Mouse (Mus musculus) kidney, adult 18-20 months (tissue): Measurements from ENCODE around the gene Abcb8.

ENCODE experiments used
- DNase-seq: peaks from one replicate; pipeline ENCODE4 v3.0.0; 2021

Abcb8 gene

DNA sequence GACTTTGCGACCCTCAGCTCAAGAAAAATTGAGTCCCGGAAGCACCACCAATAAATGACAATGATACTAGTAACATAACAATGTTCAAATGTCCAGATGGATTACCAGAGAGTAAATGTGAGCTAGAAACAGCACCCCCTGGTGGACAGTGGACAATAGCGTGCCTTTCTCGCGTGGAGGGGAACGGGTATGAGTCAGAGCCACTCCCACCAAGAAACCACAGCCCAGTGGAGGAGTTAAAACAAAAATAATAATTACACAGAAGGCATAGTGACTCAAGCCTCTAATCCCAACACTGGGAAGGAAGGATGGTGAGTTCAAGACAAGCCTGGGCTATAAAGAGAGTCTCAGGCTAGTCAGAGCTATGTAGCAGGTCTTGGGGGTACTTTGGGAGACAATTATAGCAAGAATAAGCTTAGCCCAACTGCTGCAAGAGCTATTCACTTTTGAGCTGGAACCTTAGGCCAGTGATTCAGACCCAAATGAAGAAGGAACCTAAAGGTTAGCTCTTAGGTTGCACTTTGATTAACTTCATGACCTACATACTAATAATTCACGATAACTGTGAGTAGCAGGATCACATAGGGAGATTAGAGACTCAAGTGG lies at the start of gene Abcb8:
Gene Abcb8, plus strand, starts transcription at position 272 of the 606 bp plus-strand sequence.
- DNase-seq: peak; percentile 76

DNA sequence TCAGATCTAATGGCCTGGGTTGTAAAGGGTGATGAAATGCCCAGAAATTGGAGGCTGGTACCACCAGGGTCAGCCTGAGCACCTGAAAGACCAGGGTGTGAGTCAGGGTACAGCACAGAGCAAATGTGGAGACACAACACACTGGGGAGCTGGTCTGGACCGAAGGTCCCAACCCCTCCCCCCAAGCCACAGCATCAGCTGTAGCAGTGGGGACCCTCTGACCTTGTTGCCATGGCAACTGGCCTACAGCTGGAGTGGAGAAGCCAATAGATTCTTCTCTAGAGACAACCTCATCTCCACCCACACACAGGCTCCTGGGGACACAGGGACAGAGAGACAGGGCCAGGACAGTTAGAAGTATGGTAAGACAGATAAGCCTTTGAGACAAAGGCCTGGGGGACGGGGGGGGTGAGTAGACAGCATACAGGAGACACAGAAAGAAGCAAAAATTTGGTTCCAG lies 49.5 kb upstream of the Abcb8 start:
- no peak for DNase-seq

DNA sequence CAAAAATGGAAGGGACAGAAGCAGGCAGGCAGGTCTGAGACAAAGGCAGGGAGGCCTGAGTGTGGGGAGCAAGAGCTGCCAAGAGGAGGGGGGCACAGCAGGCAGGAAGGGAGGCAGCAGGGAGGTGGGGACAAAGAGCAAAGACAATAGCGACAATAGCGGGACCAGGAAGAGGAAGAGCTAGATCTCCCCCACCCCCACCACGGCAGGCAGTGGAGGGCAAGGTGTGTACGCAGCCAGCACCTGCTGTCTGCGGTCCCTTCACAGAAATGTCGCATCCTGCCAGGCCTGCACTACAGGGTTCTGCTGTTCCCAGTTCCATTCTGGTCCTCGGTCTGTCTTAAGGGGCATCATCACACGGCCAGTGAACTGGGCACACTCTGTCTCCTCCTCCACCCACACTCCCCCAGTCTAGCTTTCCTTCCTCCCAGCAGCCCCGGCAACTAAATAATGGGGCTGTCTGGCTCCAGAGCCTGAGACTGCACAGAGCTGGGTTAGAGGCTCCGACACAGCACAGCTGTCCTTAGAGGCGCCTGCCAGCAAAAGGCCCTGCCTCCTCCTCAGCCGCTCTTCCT lies 48.9 kb upstream of the Abcb8 start:
- DNase-seq: no peak

DNA sequence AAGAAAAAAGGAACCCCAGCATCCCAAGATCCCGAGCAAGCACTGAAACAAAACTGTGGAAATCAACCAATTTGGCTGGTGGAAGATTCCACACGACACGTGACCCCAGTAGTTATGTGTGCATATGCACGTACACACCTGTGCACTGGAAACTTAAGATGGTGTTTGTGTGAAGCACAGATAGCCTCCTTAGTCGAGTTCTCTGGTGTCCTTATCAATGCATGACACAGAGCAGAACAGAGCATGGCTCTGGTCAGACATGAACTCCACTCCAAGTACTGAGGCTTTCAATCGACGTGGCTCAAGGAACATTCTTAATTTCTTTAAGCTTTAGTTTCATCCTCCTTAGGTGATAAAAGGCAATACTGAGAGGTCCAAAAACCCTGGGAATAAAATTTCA lies 47.1 kb upstream of the Abcb8 start:
- no peak for DNase-seq

- DNase-seq: no peak
Observed at GRCm38 (mm10) chr5:24347186-24347875, 46.1 kb upstream of the Abcb8 start.

- DNase-seq: peak; percentile 72
Observed at GRCm38 (mm10) chr5:24348128-24348527, 45.3 kb upstream of the Abcb8 start.

GRCm38 (mm10) chr5:24348546-24348945 lies 44.9 kb upstream of the Abcb8 start:
- no peak for DNase-seq

GRCm38 (mm10) chr5:24350073-24350472 lies 43.4 kb upstream of the Abcb8 start:
- DNase-seq: no peak

DNA sequence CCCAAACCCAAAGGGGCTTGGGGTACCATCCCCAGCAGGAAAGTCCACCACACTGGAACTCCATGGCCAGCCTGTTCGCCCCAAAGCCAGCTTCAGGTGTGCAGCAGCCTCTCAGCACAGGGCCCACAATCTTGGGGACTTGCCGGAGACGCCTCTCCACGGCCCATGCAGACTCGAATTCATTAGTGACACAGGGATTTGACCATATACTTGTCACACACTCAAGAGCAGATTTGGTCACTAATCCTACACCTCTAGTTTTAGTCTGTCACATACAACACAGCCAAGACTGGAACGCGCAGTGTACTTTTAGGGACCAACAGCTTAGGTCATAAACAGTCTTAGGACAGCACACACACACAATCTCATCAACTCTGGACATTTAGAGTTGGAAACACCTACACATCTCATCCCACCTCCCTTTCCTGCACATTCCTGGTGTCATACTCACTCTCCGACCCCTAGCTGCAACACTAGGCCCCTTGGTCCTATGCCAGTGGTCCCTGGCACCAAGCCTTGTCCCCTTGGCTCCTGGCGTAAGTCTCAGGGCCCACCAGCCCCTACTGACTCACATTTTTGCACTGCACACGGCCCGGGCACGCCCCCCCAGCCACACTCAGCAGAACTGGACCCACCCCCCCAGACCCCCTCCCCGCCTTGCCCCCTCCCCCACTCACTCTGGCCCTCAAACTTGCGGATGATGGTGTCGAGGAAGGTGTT lies 42.8 kb upstream of the Abcb8 start:
- no peak for DNase-seq

- no peak for DNase-seq
Observed at GRCm38 (mm10) chr5:24351278-24351677, 42.2 kb upstream of the Abcb8 start, which contains the start of gene Kcnh2. Gene Kcnh2 (minus strand): TSS chr5:24351604.

GRCm38 (mm10) chr5:24351701-24352171 lies 41.7 kb upstream of the Abcb8 start:
- DNase-seq: peak; percentile 59

GRCm38 (mm10) chr5:24352251-24352859 lies 41.1 kb upstream of the Abcb8 start:
- no peak for DNase-seq

DNA sequence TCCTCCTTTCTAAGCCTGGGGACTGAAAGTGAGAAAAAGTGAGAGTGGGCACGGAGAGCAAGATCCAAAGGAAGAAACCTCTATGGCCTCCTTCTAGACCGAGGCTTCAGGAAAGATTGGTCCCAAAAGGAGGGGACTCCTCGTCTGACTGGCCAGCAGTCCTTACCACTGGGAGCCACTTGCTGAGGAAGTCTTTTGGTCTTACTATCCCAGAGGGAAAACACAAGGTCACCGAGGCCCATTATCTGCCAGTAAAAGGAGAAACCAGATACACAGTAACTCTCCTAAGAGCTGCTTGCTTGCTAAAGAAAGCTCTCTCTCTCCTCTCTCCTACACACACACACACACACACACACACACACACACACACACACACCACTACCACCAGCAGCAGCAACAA lies 40.1 kb upstream of the Abcb8 start:
- no peak for DNase-seq

DNA sequence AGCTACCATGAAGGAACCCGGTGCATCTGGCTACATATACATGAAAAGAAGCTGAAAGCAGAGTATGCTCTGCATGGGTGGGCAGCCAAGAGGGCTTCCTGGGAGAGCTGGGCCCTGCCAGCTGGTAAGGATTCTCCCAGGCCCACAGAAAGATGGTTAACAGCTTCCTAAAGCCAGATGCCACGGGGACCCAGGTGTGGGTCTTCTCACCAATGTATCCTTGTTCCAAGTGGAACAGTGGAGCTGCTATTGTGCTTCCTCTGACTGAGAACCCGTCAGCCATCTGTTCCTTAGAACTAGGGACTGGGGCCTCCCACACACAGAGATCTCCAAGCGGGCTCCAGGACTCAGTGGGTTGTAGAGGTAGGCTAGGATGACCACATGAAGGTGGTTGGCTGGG lies 36.7 kb upstream of the Abcb8 start:
- DNase-seq: no peak

DNA sequence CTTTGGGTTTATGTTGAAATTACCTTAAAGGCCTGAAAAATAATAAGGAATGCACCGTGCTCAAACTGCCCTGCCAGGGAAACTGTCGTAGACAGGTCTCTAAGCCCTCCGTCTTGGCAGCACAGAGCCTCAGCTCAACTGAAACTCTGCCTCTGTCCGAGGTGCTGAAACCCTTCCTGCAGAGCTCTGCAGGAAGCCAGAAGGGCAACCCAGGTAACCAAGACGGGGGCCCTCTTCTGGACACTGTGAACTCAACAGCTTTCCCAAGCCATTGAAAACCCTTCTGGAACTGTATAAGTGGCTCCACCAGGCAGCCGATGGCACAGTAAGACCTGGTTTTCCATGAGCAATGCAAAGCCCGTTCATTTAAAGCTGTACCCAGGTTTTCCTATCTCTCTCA lies 36.0 kb upstream of the Abcb8 start:
- peak; percentile 72 for DNase-seq

GRCm38 (mm10) chr5:24360792-24361454 lies 32.5 kb upstream of the Abcb8 start:
- DNase-seq: peak; percentile 86

DNA sequence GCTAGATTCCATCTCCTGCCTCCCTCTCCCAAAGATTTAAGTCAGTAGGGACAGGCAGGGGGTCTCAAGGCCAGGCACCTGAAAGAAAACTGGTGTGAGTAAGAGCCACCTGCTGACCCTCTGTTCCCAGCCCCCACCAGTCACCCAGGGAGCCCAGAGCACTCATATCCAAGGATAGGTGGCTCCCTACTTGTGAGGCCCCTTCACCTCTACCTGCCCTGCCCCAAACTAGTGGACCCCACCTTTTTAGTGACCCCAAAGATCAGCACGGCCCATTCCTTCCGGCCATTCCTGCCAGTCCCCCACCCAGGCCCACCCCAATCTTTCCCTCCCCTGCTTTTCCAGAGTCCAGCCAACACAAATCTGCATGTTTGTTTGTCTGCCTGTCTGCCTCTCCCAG lies 30.0 kb upstream of the Abcb8 start:
- DNase-seq: no peak

DNA sequence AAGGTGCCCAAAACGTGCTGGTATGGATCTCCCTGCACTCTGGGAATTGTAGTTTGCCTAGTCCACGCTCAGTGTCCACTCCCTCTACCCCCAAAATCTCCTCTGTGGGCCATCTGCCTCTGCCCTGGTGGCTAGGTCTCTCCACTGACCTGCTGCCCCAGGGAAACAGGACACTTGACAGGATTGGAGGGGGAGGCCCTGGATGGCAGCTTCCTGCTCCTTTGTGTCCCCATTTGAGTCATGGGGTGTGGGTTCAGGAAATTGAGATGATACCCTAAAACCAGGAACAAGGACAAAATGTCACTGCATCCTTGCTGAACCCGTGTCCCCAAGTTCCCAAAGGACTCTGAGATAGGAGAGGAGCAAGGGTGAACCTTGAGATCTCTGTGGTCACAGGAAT lies 29.4 kb upstream of the Abcb8 start:
- DNase-seq: no peak

GRCm38 (mm10) chr5:24364508-24364907 lies 29.0 kb upstream of the Abcb8 start, which contains the start of gene Nos3:
Gene Nos3 (plus strand): TSS chr5:24364810.
- peak; percentile 54 for DNase-seq

DNA sequence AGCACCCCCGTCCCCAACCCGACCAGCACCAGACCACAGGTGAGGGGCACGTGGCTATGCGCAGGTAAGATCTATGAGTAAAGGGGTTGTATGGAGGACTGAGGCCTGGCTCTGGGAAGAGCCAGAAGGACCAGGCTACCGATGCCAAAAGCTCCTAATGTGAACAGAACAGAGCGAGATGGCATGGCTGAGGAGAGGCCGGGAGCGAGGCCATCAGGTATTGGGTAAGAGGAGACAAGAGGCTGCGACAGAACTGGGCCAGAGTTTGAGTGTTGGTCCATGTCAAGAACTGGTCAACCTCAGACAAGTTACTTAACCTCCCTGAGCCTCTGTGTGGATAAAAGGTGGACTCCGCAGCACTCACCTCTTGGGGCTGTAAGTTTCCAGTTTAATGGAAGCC lies 28.5 kb upstream of the Abcb8 start:
- no peak for DNase-seq

DNA sequence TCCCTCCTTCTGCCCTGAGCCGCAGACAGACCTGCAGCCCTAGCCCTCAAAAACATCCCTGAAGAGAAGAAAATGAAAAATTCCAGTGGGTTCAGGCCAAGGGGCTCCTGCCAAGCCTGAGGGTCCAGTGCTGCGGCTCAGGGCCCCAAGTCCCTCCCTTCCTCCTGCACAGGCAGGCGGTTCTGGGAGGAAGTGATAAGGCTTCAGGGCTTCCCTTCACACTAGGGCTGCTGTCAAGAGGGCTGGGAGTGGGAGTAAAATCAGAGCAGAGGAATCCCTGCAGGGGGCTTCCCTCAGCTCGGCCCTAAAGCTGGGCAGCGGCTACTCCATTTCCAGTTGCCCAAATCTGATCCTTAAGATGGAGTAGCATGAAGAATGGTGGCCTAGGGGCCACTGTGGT lies 27.9 kb upstream of the Abcb8 start:
- no peak for DNase-seq

DNA sequence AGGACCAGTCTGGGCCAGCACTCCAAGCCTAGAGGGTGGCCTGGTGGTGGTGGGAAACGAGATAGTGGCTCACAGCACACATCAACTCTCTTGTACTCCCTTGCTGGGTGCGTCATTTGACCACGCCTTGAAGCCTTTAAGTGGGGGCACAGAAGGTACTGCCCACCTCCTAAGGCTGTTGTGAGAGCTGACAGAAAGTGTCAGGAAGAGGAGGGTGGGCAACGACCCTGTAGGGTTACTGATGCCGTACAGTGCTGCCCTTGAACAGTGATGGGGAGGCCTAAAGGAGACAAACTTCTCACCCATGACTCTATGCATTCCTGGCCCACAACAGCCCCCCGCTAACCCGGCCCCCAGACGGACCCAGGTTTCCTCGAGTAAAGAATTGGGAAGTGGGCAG lies 27.0 kb upstream of the Abcb8 start:
- DNase-seq: no peak
